Mouse (Mus musculus) kidney, adult 9 months (tissue): ENCODE measurements at regions not wholly inside any gene's neighbourhood (a gene's known extent, or its start where the extent isn't known, plus 50 kb on each side); places are given as distances from the start of the nearest gene placed in this dataset.

Experiments used
- DNase-seq: peaks from one replicate; pipeline ENCODE4 v3.0.0; 2022

- no peak for DNase-seq
Measured at GRCm38 (mm10) chr17:29775836-29776235, 59.0 kb upstream of the Ccdc167 start.

GRCm38 (mm10) chr17:29773339-29773738 lies 56.5 kb upstream of the Ccdc167 start:
- peak; percentile 59 for DNase-seq

- no peak for DNase-seq
Measured at GRCm38 (mm10) chr17:29770914-29771313, 54.1 kb upstream of the Ccdc167 start.

- DNase-seq = no peak
Measured at GRCm38 (mm10) chr17:29769631-29770030, 52.8 kb upstream of the Ccdc167 start.

- DNase-seq = no peak
Measured at GRCm38 (mm10) chr17:29769143-29769542, 52.3 kb upstream of the Ccdc167 start.

GRCm38 (mm10) chr17:29768642-29769041 lies 51.8 kb upstream of the Ccdc167 start:
- DNase-seq = no peak
